Mouse (Mus musculus) liver, embryonic 12.5 days (tissue): ENCODE results near the gene Cdkn2a. TPM values are rescaled to one million over a fixed set of nuclear protein-coding genes. Genes with fewer than 3 reads are reported as not detected.

Source experiments
- ATAC-seq: fragments of 200-750 bp; cut with Nextera tagmentation; 2 replicates; pipeline ENCODE4 v1.8.0; 2017; ENCODE audit warnings: moderate number of reproducible peaks, mild to moderate bottlenecking, moderate library complexity
- H3K27ac ChIP-seq: fragments of 300-500 bp; sonication (generic); 2 replicates; pipeline ENCODE4 v1.5.1; 2016; ENCODE audit warnings: mild to moderate bottlenecking
- H3K27me3 ChIP-seq: fragments of 300-500 bp; sonication (generic); replicated peaks from 2 replicates; pipeline ENCODE4 v1.6.1; 2016; ENCODE audit warnings: mild to moderate bottlenecking, moderate library complexity
- H3K36me3 ChIP-seq: fragments of 300-500 bp; sonication (generic); 2 replicates; pipeline ENCODE4 v1.6.1; 2016; ENCODE audit warnings: mild to moderate bottlenecking, moderate library complexity
- H3K4me1 ChIP-seq: fragments of 300-500 bp; sonication (generic); 2 replicates; pipeline ENCODE4 v1.6.1; 2016
- H3K4me2 ChIP-seq: fragments of 300-500 bp; sonication (generic); 2 replicates; pipeline ENCODE4 v1.6.1; 2016; ENCODE audit warnings: mild to moderate bottlenecking, moderate library complexity
- H3K4me3 ChIP-seq: fragments of 300-500 bp; sonication (generic); 2 replicates; pipeline ENCODE4 v1.5.1; 2016; ENCODE audit warnings: mild to moderate bottlenecking, moderate library complexity
- H3K9ac ChIP-seq: fragments of 300-500 bp; sonication (generic); 2 replicates; pipeline ENCODE4 v1.6.1; 2016; ENCODE audit warnings: mild to moderate bottlenecking, moderate library complexity
- H3K9me3 ChIP-seq: fragments of 300-500 bp; sonication (generic); replicated peaks from 2 replicates; pipeline ENCODE4 v1.6.1; 2016; ENCODE audit warnings: mild to moderate bottlenecking, moderate library complexity
- WGBS: fragments of 180-500 bp; shearing (Covaris S2); methylation state at CpG from one replicate; pipeline ENCODE4 v1.1.7; 2016; ENCODE audit not compliant: insufficient replicate concordance; 5-methylcytosine and 5-hydroxymethylcytosine counted together
- polyA plus RNA-seq: library from polyadenylated mRNA; unstranded; fragments of >200 nt; fragmentation: Nextera tagmentation; extraction: Ambion mirVana; gene quantifications from 2 replicates; pipeline ENCODE4 v1.2.1, GENCODE M21; 2016

The Cdkn2a gene
- polyA plus RNA-seq, 1 experiment from 2014 or later, result not detected

GRCm38 (mm10) chr4:89274829-89275548, 19.5 kb downstream of the Cdkn2a start:
- Histone ChIP-seq H3K4me2 (no peak overlapping the region), H3K36me3 (no peaks in the 10 kb centered on the region), H3K27ac (no peak overlapping the region), H3K9ac (no peak overlapping the region), H3K4me1 (no peaks in the 10 kb centered on the region), H3K9me3 (no peaks in the 10 kb centered on the region), H3K4me3 (no peak overlapping the region), H3K27me3 (peaks cover 94% of the 10 kb centered on the region)
- WGBS, result 3% methylated on average over 24 of the region's 24 CpGs
- no peak for ATAC-seq

DNA sequence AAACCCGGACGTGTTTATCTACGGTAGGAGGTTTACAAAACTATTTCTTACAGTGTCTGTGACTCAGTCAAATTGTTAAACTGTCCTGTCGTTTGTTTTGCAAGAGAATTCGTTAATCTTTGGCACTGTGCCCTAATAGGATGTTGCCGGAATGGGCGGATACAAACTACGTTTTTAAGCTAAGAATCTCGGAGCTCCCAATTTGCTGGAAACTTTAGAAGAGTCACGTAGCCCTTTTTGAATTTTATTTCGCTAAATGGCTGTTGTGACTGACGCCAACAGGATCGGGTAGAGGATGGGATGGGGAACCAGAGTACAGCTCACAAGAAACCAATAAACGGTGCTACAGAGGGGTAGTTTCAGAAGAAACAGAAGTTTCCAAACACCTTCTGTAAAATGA, 20.4 kb downstream of the Cdkn2a start:
- 2% methylated on average over 14 of the region's 14 CpGs for WGBS

DNA sequence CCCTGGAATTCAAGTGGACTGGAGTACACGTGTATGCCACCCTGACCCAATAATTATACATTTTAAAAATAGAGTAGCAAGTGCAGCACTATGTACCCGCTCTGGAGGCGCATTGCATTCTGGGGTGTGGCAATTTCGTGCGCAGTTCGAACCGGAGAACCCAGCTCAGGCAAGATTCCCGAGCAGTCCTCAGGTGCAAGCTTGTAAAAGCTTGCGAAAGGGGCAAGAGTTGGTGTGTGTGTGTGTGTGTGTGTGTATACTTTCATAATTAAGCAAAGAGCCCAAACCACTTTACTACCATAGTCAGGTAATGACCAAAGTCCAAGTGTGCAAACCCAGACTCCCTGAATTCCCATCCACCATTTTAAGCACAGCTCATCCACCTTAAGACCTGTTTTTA, 20.9 kb downstream of the Cdkn2a start:
- Histone ChIP-seq H3K9me3 (no peaks in the 10 kb centered on the region), H3K36me3 (no peaks in the 10 kb centered on the region), H3K4me3 (no peak overlapping the region), H3K9ac (no peak overlapping the region), H3K4me1 (no peaks in the 10 kb centered on the region), H3K27ac (no peak overlapping the region), H3K4me2 (no peak overlapping the region), H3K27me3 (peaks cover 80% of the 10 kb centered on the region)
- ATAC-seq, result no peak
- WGBS, result 1% methylated on average over 9 of the region's 9 CpGs

More for the DNA sequence above, 20.4 kb downstream of the Cdkn2a start:
- Histone ChIP-seq H3K27ac (no peak overlapping the region), H3K27me3 (peaks cover 84% of the 10 kb centered on the region), H3K4me3 (no peak overlapping the region), H3K4me1 (no peaks in the 10 kb centered on the region), H3K9ac (no peak overlapping the region), H3K4me2 (no peak overlapping the region), H3K9me3 (no peaks in the 10 kb centered on the region), H3K36me3 (no peaks in the 10 kb centered on the region)
- no peak for ATAC-seq

- H3K4me1 ChIP-seq, result no peaks in the 10 kb centered on the region
- H3K9ac ChIP-seq, result no peak overlapping the region
- H3K27ac ChIP-seq, result no peak overlapping the region
- no peaks in the 10 kb centered on the region for H3K9me3 ChIP-seq
- 5% methylated on average over 20 of the region's 20 CpGs for WGBS
- ATAC-seq, result no peak
- H3K36me3 ChIP-seq, result no peaks in the 10 kb centered on the region
- H3K27me3 ChIP-seq, result peaks cover 75% of the 10 kb centered on the region
- no peak overlapping the region for H3K4me2 ChIP-seq
- H3K4me3 ChIP-seq, result no peak overlapping the region
Measured at GRCm38 (mm10) chr4:89272961-89273540, 21.4 kb downstream of the Cdkn2a start.

DNA sequence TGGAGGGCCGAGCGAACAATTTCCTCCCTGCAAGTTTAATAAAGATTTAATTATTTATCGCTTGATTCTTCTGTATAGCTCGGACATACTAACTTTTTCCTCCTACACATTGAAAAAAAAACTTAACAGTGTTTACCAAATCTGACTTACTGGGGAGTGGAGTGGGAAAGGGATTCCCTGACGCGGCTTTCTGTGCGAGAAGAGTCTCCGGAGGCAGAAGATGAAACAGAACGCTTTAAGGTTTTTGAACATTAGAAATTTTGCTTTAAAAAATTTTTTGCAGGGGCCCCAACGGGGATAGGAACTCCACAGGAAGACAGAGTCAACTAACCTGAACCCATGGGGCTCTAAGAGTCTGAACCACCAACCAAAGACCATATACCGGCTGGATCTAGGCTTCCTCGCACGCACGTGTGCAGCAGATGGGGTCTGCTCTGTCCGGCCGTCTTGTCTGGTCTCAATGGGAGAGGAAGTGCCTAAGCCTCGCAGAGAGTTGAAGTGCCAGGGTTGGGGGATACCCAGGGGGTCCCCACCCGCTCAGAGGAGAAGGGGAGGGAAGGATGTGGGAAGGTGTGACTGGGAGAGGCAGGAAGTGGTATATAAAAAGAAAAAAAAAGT, 22.2 kb downstream of the Cdkn2a start:
- Histone ChIP-seq H3K4me1 (no peaks in the 10 kb centered on the region), H3K4me3 (no peak overlapping the region), H3K27me3 (peaks cover 67% of the 10 kb centered on the region), H3K9ac (no peak overlapping the region), H3K27ac (no peak overlapping the region), H3K9me3 (no peaks in the 10 kb centered on the region), H3K36me3 (no peaks in the 10 kb centered on the region), H3K4me2 (no peak overlapping the region)
- no peak for ATAC-seq
- 6% methylated on average over 18 of the region's 18 CpGs for WGBS

- Histone ChIP-seq H3K27ac (no peak overlapping the region), H3K27me3 (peaks cover 3% of the 10 kb centered on the region; the same call in 1 of the 2 replicates), H3K9me3 (no peaks in the 10 kb centered on the region), H3K36me3 (no peaks in the 10 kb centered on the region), H3K9ac (no peak overlapping the region), H3K4me3 (no peak overlapping the region), H3K4me1 (no peaks in the 10 kb centered on the region), H3K4me2 (no peak overlapping the region)
- ATAC-seq, result no peak
- WGBS, result 55% methylated on average over 1 of the region's 1 CpGs
Measured at GRCm38 (mm10) chr4:89257768-89258167, 36.7 kb downstream of the Cdkn2a start.

GRCm38 (mm10) chr4:89234446-89234845, 60.0 kb downstream of the Cdkn2a start:
- Histone ChIP-seq H3K27me3 (no peaks in the 10 kb centered on the region), H3K27ac (no peak overlapping the region), H3K9ac (no peak overlapping the region), H3K4me2 (no peak overlapping the region), H3K9me3 (no peaks in the 10 kb centered on the region), H3K4me3 (no peak overlapping the region), H3K36me3 (no peaks in the 10 kb centered on the region), H3K4me1 (no peaks in the 10 kb centered on the region)
- ATAC-seq, result no peak
- 74% methylated on average over 8 of the region's 8 CpGs for WGBS

Other genes starting within 250 kb of the Cdkn2a start
- 45.7 and 51.2 TPM in 2 replicates for gene Mtap, start 157.5 kb downstream of the Cdkn2a start, polyA plus RNA-seq
- gene Cdkn2b, start 16.4 kb upstream of the Cdkn2a start, polyA plus RNA-seq, result 0.16 and 0.25 TPM in 2 replicates